Mouse (Mus musculus) embryonic facial prominence, embryonic 14.5 days (tissue): ENCODE measurements around the gene Zxdb. TPM values are rescaled to one million over a fixed set of nuclear protein-coding genes. Genes with fewer than 3 reads are reported as not detected.
"Not testable (repeated sequence)": the region's sequence is repeated elsewhere in the genome, so short reads cannot be mapped to it uniquely, and the experiment has no call there.

Experiments used
- ATAC-seq: fragments of 200-750 bp; cut with Nextera tagmentation; 2 replicates; pipeline ENCODE4 v1.8.0; 2017; ENCODE audit warnings: low read depth, moderate number of reproducible peaks, moderate TSS enrichment
- DNase-seq: peaks from one replicate; pipeline ENCODE4 v3.0.0-alpha.2; 2015; ENCODE audit warnings: low spot score
- H3K27ac ChIP-seq: fragments of 300-500 bp; sonication (generic); replicated peaks from 2 replicates; pipeline ENCODE4 v1.5.1; 2014; ENCODE audit warnings: low read depth, mild to moderate bottlenecking, low read length, moderate library complexity
- H3K27me3 ChIP-seq: fragments of 300-500 bp; sonication (generic); replicated peaks from 2 replicates; pipeline ENCODE4 v1.6.1; 2014; ENCODE audit warnings: low read length; ENCODE audit not compliant: control insufficient read depth, insufficient read depth
- H3K36me3 ChIP-seq: fragments of 300-500 bp; sonication (generic); 2 replicates; pipeline ENCODE4 v1.6.1; 2014; ENCODE audit warnings: low read length, mixed read lengths; ENCODE audit not compliant: control insufficient read depth, insufficient read depth
- H3K4me1 ChIP-seq: fragments of 300-500 bp; sonication (generic); 2 replicates; pipeline ENCODE4 v1.6.1; 2014; ENCODE audit warnings: antibody characterized with exemption, low read length; ENCODE audit not compliant: control insufficient read depth, insufficient read depth
- H3K4me2 ChIP-seq: fragments of 300-500 bp; sonication (generic); 2 replicates; pipeline ENCODE4 v1.6.1; 2014; ENCODE audit warnings: low read depth, mild to moderate bottlenecking, low read length, moderate library complexity, mixed read lengths
- H3K4me3 ChIP-seq: fragments of 300-500 bp; sonication (generic); 2 replicates; pipeline ENCODE4 v1.5.1; 2014; ENCODE audit warnings: low read depth, mild to moderate bottlenecking, low read length
- H3K9ac ChIP-seq: fragments of 300-500 bp; sonication (generic); 2 replicates; pipeline ENCODE4 v1.6.1; 2014; ENCODE audit warnings: low read depth, mild to moderate bottlenecking, low read length, moderate library complexity, mixed read lengths
- H3K9me3 ChIP-seq: fragments of 300-500 bp; sonication (generic); 2 replicates; pipeline ENCODE4 v1.6.1; 2016; ENCODE audit warnings: low read length; ENCODE audit not compliant: control insufficient read depth
- WGBS: fragments of 180-500 bp; shearing (Covaris S2); extraction: QIAGEN DNeasy Blood & Tissue Kit; methylation state at CpG from one replicate; pipeline ENCODE4 v1.1.7; 2014; 5-methylcytosine and 5-hydroxymethylcytosine counted together
- polyA plus RNA-seq: library from polyadenylated mRNA; unstranded; fragments of >200 nt; fragmentation: Nextera tagmentation; extraction: Ambion mirVana; gene quantifications from 2 replicates; pipeline ENCODE4 v1.2.1, GENCODE M21; 2014

Gene Zxdb
- 2.7 and 2.8 TPM in 2 replicates for polyA plus RNA-seq

DNA sequence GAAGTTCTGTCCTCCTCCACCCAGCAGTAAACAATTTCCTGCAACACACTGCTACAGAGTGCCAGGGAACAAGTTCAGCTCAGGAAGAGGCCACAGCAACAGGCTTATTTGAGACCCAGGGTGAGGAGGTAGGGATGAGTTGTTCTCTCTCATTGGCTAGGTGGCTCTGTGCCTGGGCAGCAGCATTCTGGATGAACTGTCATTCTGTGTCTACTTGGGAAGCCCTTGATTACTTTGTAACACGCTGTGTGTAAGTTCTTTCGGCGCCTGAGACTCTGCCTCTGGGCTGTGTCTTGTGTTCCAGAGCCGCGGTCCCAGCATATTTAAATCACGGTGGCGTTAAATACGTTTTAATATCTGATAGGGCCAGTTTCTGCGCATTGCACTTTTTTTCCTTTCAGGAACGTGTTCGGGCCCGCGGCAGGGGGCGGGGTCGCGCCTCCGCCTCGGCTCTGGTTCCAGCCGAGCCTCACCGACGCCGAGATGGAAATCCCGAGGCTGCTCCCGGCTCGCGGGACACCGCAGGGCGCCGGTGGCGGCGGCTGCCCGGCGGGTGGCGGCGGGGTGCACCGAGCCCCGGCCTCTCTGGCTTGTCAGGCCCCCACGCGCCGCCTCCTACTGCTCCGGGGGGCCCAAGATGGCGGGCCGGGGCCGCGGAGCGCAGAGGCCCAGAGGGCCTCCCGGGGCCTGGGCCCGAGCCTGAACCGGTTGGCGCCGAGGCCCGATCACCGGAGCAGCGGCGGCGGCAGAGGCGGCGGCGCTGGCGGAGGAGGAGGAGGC is at the start of gene Zxdb:
Gene Zxdb (plus strand): TSS at position 378 of the 780 bp plus-strand sequence.
- H3K9me3 ChIP-seq, H3K4me3 ChIP-seq, H3K27me3 ChIP-seq, H3K27ac ChIP-seq, H3K36me3 ChIP-seq, H3K4me1 ChIP-seq, H3K4me2 ChIP-seq, H3K9ac ChIP-seq, DNase-seq: not testable (repeated sequence)
- peak; percentile 75 for ATAC-seq
- WGBS, result no CpG with 5 or more reads among the region's 60 CpGs

DNA sequence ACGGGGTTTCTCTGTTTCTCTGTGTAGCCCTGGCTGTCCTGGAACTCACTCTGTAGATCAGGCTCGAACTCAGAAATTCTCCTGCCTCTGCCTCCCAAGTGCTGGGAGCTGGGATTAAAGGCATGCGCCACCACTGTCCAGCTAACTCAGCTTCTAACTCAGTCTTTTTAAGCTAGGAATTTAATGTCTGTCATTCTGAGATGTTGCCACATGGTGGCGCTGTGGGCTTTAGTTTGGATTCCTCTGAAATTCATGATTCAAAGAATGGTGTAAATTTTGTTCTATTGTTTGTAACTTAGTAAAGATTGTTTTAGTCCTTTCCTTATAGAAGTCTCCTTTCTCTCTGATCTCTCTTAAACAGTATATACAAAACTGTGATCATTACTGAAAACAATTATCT is 49.4 kb upstream of the Zxdb start:
- WGBS, result 42% methylated on average over 4 of the region's 4 CpGs
- peak; percentile 17 for DNase-seq
- no peak for ATAC-seq

DNA sequence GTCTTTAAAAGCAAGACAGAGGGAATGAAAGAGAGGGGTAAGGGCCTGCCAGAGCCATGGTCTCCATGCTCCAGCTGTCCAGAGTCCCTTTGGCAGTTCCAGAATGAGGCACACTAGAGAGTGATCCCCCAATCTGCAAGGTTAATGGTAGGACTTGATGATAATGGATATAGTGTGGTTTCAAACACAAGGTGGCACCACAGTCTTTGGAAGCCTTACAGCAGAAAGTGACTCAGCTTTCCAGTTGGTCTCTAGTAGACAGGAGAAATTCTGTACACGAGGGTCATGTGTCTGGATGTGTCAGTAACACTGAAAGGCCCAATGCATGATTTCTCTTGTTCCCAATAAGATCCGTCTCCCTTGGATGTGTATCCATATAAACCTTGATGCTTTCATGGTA is 42.8 kb upstream of the Zxdb start:
- not testable (repeated sequence) for H3K9me3 ChIP-seq, H3K4me1 ChIP-seq, H3K9ac ChIP-seq, H3K27me3 ChIP-seq, H3K27ac ChIP-seq, H3K36me3 ChIP-seq, ATAC-seq, H3K4me2 ChIP-seq, DNase-seq, H3K4me3 ChIP-seq
- no CpG with 5 or more reads among the region's 2 CpGs for WGBS

More for the DNA sequence above, 49.4 kb upstream of the Zxdb start:
- no peaks in the 10 kb centered on the region for H3K4me1 ChIP-seq
- H3K4me2 ChIP-seq, result no peak overlapping the region
- no peak overlapping the region for H3K27ac ChIP-seq
- H3K9ac ChIP-seq, result no peak overlapping the region
- peaks cover 8% of the 10 kb centered on the region; the same call in 1 of the 2 replicates for H3K27me3 ChIP-seq
- no peak overlapping the region for H3K4me3 ChIP-seq
- H3K36me3 ChIP-seq, result no peaks in the 10 kb centered on the region
- H3K9me3 ChIP-seq, result no peaks in the 10 kb centered on the region

DNA sequence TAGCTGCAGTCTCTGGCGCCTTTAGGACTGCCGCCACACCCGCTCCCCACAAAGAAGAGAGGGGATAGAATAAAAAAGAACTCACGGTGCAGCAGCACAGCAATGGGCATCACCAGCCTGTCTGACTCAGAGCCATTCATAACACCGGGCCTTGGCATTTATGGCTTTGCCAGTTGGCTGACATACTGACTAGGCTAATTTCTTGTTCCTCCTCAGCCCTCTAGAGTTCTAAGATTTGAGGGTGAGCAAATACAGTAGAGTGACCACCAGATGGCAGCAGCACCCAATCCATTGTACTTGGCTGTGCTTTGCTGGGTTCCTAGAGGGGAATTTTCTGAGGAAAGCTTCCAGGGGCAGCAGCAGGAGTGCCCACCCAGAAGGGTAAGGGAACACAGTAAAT is 34.8 kb upstream of the Zxdb start:
- WGBS, result 89% methylated on average over 5 of the region's 5 CpGs
- H3K9me3 ChIP-seq, H3K27ac ChIP-seq, H3K9ac ChIP-seq, DNase-seq, H3K36me3 ChIP-seq, H3K4me2 ChIP-seq, H3K4me3 ChIP-seq, H3K27me3 ChIP-seq, H3K4me1 ChIP-seq: not testable (repeated sequence)
- ATAC-seq, result peak; percentile 60; the same call in 1 of the 2 replicates

DNA sequence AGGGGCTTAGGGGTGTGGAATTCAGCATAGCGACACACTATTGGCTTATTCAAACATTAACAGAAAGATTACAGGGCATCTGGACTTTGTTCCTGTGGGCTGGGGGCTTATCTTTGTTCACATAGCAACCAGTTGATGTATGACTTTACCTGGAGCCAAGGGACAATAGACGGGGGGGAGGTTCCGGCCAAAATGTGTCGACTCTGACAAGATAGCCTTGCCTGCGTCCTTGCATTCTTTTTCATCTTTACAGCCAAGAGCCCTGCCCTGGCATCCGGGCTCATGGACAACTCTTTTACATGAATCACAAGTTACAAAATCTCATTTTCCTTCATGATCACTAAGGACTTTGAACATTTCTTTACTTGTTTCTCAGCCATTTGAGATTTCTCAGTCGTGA is 17.7 kb upstream of the Zxdb start:
- not testable (repeated sequence) for H3K9me3 ChIP-seq, H3K4me1 ChIP-seq, ATAC-seq, H3K36me3 ChIP-seq, H3K4me3 ChIP-seq, H3K27me3 ChIP-seq, H3K9ac ChIP-seq, H3K27ac ChIP-seq, H3K4me2 ChIP-seq, DNase-seq
- 89% methylated on average over 6 of the region's 7 CpGs for WGBS

DNA sequence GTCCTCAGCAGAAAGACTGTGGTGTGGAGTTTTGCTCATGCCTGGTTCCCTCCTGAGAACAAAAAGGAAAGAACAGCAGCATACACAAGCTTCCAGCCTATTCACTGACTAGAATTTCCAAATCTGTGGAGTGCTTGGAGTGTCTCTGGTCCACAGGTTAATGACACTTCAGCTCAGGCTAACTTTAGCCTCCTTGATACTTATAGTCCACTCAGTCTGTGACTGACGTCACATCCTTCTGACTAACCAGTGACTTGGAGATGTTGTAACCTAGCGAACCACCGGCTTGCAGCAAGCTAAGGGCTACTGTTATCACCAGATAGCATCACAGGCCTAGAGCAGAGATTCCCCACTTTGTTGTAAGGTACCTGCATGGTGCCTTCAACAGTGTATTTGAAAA is 14.6 kb upstream of the Zxdb start:
- H3K4me3 ChIP-seq, DNase-seq, H3K27me3 ChIP-seq, H3K4me1 ChIP-seq, H3K27ac ChIP-seq, H3K9me3 ChIP-seq, H3K36me3 ChIP-seq, H3K9ac ChIP-seq, H3K4me2 ChIP-seq, ATAC-seq: not testable (repeated sequence)
- WGBS, result no CpG with 5 or more reads among the region's 3 CpGs

DNA sequence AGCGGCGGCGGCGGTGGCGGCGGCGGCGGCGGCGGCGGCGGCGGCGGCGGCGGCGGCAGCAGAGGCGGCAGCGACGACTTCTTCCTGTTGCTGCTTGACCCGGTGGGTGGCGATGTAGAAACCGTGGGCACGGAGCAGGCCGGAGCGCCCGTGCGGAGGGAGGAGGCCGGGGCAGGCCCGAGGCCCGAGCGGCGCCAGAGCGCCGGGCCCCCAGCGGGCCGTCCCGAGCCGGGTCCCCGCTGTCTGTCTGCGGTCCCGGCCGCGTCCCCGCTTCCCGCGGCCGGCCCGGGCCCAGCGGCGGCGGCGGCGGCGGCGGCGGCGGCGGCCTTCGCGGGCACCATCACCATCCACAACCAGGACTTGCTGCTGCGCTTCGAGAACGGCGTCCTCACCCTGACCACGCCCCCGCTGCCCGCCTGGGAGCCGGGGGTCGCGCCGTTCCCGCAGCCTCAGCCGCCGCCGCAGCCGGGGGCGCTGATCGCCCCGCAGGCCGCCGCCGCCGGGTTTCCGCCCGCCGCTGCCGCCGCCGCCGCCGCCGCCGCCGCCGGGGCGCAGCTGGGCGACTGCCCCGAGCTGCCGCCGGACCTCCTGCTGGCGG is 702 bp downstream of the Zxdb start:
- no CpG with 5 or more reads among the region's 102 CpGs for whole genome bisulfite sequencing
- not testable (repeated sequence) for H3K27me3 ChIP-seq, H3K36me3 ChIP-seq, DNase-seq, H3K27ac ChIP-seq, H3K9ac ChIP-seq, H3K4me1 ChIP-seq, H3K4me3 ChIP-seq, H3K4me2 ChIP-seq, H3K9me3 ChIP-seq
- peak; percentile 86 for ATAC-seq

DNA sequence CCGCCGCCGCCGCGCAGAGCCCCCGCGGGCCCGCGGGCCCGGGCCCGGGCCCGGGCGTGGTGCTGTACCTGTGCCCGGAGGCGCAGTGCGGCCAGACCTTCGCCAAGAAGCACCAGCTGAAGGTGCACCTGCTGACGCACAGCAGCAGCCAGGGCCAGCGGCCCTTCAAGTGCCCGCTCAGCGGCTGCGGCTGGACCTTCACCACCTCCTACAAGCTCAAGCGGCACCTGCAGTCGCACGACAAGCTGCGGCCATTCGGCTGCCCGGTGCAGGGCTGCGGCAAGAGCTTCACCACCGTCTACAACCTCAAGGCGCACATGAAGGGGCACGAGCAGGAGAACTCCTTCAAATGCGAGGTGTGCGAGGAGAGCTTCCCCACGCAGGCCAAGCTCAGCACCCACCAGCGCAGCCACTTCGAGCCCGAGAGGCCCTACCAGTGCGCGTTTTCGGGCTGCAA is 1.3 kb downstream of the Zxdb start:
- H3K27ac ChIP-seq, H3K4me2 ChIP-seq, H3K4me3 ChIP-seq, H3K36me3 ChIP-seq, H3K27me3 ChIP-seq, H3K9ac ChIP-seq, H3K4me1 ChIP-seq, H3K9me3 ChIP-seq, DNase-seq: not testable (repeated sequence)
- ATAC-seq, result peak; percentile 20; the same call in 1 of the 2 replicates
- WGBS, result no CpG with 5 or more reads among the region's 41 CpGs

DNA sequence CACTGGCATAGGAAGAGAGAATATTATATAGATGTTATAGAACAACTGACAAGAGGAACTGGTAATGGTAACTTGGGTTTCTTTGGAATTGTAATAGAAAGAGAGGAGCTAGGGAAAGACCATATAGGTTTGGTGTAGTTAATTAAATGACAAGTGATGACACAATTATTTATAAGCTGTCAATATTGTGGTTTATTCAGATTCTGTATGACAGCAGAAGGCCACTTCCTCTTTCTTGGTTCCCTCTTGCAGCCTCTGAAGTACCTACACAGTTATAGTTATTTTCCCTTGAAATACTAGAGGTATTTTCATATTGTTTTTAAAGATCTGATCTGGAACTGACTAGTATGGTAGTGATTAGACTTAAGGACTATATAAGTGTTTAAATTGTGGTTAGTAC is 7.2 kb downstream of the Zxdb start:
- H3K4me3 ChIP-seq, result no peak overlapping the region

More for the DNA sequence above, 7.2 kb downstream of the Zxdb start:
- DNase-seq, result no peak
- Histone ChIP-seq H3K27ac (no peak overlapping the region), H3K4me1 (no peaks in the 10 kb centered on the region), H3K27me3 (no peaks in the 10 kb centered on the region), H3K4me2 (no peak overlapping the region), H3K36me3 (no peaks in the 10 kb centered on the region), H3K9ac (no peak overlapping the region), H3K9me3 (no peaks in the 10 kb centered on the region)
- ATAC-seq, result no peak
